Mouse (Mus musculus) heart, embryonic 11.5 days (tissue): Measurements from ENCODE around the gene Adrm1. TPM values are rescaled to one million over a fixed set of nuclear protein-coding genes. Genes with fewer than 3 reads are reported as not detected.
"Not testable (repeated sequence)": the region's sequence is repeated elsewhere in the genome, so short reads cannot be mapped to it uniquely, and the experiment has no call there.

ENCODE experiments used
- ATAC-seq: fragments of 200-750 bp; cut with Nextera tagmentation; replicated peaks from 2 replicates; pipeline ENCODE4 v1.8.0; 2017; ENCODE audit warnings: moderate library complexity; ENCODE audit not compliant: insufficient number of reproducible peaks, low FRiP score, low TSS enrichment
- H3K27ac ChIP-seq: fragments of 300-500 bp; sonication (generic); 2 replicates; pipeline ENCODE4 v1.5.1; 2014; ENCODE audit warnings: mild to moderate bottlenecking, low read depth, low read length
- H3K27me3 ChIP-seq: fragments of 300-500 bp; sonication (generic); 2 replicates; pipeline ENCODE4 v1.6.1; 2014; ENCODE audit warnings: mild to moderate bottlenecking, low read length, mixed read lengths; ENCODE audit not compliant: control insufficient read depth, insufficient read depth
- H3K36me3 ChIP-seq: fragments of 300-500 bp; sonication (generic); 2 replicates; pipeline ENCODE4 v1.6.1; 2014; ENCODE audit warnings: mild to moderate bottlenecking, low read length, moderate library complexity, mixed read lengths; ENCODE audit not compliant: control insufficient read depth, insufficient read depth
- H3K4me1 ChIP-seq: fragments of 300-500 bp; sonication (generic); 2 replicates; pipeline ENCODE4 v1.6.1; 2014; ENCODE audit warnings: low read length; ENCODE audit not compliant: control insufficient read depth, insufficient read depth
- H3K4me2 ChIP-seq: fragments of 300-500 bp; sonication (generic); 2 replicates; pipeline ENCODE4 v1.6.1; 2014; ENCODE audit warnings: mild to moderate bottlenecking, moderate library complexity
- H3K4me3 ChIP-seq: fragments of 300-500 bp; sonication (generic); 2 replicates; pipeline ENCODE4 v1.5.1; 2014; ENCODE audit warnings: low read depth, low read length
- H3K9ac ChIP-seq: fragments of 300-500 bp; sonication (generic); 2 replicates; pipeline ENCODE4 v1.6.1; 2014; ENCODE audit warnings: mild to moderate bottlenecking, low read depth, low read length, moderate library complexity
- H3K9me3 ChIP-seq: fragments of 300-500 bp; sonication (generic); replicated peaks from 2 replicates; pipeline ENCODE4 v1.6.1; 2016; ENCODE audit warnings: low read length; ENCODE audit not compliant: control insufficient read depth
- WGBS: fragments of 180-500 bp; shearing (Covaris S2); extraction: QIAGEN DNeasy Blood & Tissue Kit; methylation state at CpG from one replicate; pipeline ENCODE4 v1.1.7; 2014; ENCODE audit not compliant: insufficient replicate concordance; 5-methylcytosine and 5-hydroxymethylcytosine counted together
- polyA plus RNA-seq: library from polyadenylated mRNA; unstranded; fragments of >200 nt; fragmentation: Nextera tagmentation; extraction: Ambion mirVana; gene quantifications from 2 replicates; pipeline ENCODE4 v1.2.1, GENCODE M21; 2014

Gene Adrm1
- polyA plus RNA-seq, 1 experiment from 2014 or later: 121 TPM

GRCm38 (mm10) chr2:180173163-180173562 is 1.9 kb downstream of the Adrm1 start:
- H3K36me3 ChIP-seq: peaks cover 25% of the 10 kb centered on the region
- 66% methylated on average over 4 of the region's 4 CpGs for WGBS
- peak overlapping the region; percentile 97; the same call in 1 of the 2 replicates for H3K9ac ChIP-seq
- H3K27me3 ChIP-seq: no peaks in the 10 kb centered on the region
- peak overlapping the region; percentile 94 for H3K4me2 ChIP-seq
- H3K27ac ChIP-seq: no peak overlapping the region
- H3K9me3 ChIP-seq: no peaks in the 10 kb centered on the region
- ATAC-seq: no peak
- peaks cover 16% of the 10 kb centered on the region; the same call in 1 of the 2 replicates for H3K4me1 ChIP-seq
- H3K4me3 ChIP-seq: peak overlapping the region; percentile 96; the same call in 1 of the 2 replicates

GRCm38 (mm10) chr2:180173711-180174110 is 2.4 kb downstream of the Adrm1 start:
- H3K9ac ChIP-seq, H3K27ac ChIP-seq, H3K27me3 ChIP-seq, H3K9me3 ChIP-seq, H3K4me3 ChIP-seq, ATAC-seq, H3K4me2 ChIP-seq: not testable (repeated sequence)
- Histone ChIP-seq H3K4me1 (peaks cover 16% of the 10 kb centered on the region; the same call in 1 of the 2 replicates), H3K36me3 (peaks cover 25% of the 10 kb centered on the region)
- 89% methylated on average over 8 of the region's 8 CpGs for WGBS

GRCm38 (mm10) chr2:180174121-180174520 is 2.8 kb downstream of the Adrm1 start:
- no peaks in the 10 kb centered on the region for H3K9me3 ChIP-seq
- no peak overlapping the region for H3K4me2 ChIP-seq
- no peak overlapping the region for H3K4me3 ChIP-seq
- 88% methylated on average over 5 of the region's 5 CpGs for WGBS
- no peaks in the 10 kb centered on the region for H3K27me3 ChIP-seq
- peaks cover 25% of the 10 kb centered on the region for H3K36me3 ChIP-seq
- H3K9ac ChIP-seq: no peak overlapping the region
- no peak overlapping the region for H3K27ac ChIP-seq
- peaks cover 16% of the 10 kb centered on the region; the same call in 1 of the 2 replicates for H3K4me1 ChIP-seq
- no peak for ATAC-seq

GRCm38 (mm10) chr2:180175725-180176124 is 4.4 kb downstream of the Adrm1 start:
- no peak for ATAC-seq
- WGBS: 92% methylated on average over 7 of the region's 7 CpGs

GRCm38 (mm10) chr2:180181542-180181941 is 10.3 kb downstream of the Adrm1 start:
- 86% methylated on average over 9 of the region's 9 CpGs for WGBS

More at GRCm38 (mm10) chr2:180175725-180176124, 4.4 kb downstream of the Adrm1 start:
- no peak overlapping the region for H3K4me2 ChIP-seq
- H3K27ac ChIP-seq: no peak overlapping the region
- H3K4me3 ChIP-seq: no peak overlapping the region
- no peak overlapping the region for H3K9ac ChIP-seq
- no peaks in the 10 kb centered on the region for H3K9me3 ChIP-seq
- H3K27me3 ChIP-seq: no peaks in the 10 kb centered on the region
- peaks cover 13% of the 10 kb centered on the region; the same call in 1 of the 2 replicates for H3K4me1 ChIP-seq
- peaks cover 32% of the 10 kb centered on the region for H3K36me3 ChIP-seq

GRCm38 (mm10) chr2:180184011-180184751 is 12.9 kb downstream of the Adrm1 start:
- Histone ChIP-seq H3K9ac (no peak overlapping the region), H3K36me3 (peaks cover 7% of the 10 kb centered on the region; the same call in 1 of the 2 replicates), H3K4me3 (no peak overlapping the region), H3K4me1 (no peaks in the 10 kb centered on the region), H3K9me3 (no peaks in the 10 kb centered on the region), H3K4me2 (no peak overlapping the region), H3K27ac (no peak overlapping the region), H3K27me3 (no peaks in the 10 kb centered on the region)
- no peak for ATAC-seq
- 87% methylated on average over 24 of the region's 24 CpGs for WGBS

More at GRCm38 (mm10) chr2:180181542-180181941, 10.3 kb downstream of the Adrm1 start:
- Histone ChIP-seq H3K4me3 (no peak overlapping the region), H3K27ac (no peak overlapping the region), H3K9me3 (no peaks in the 10 kb centered on the region), H3K36me3 (peaks cover 17% of the 10 kb centered on the region), H3K4me1 (no peaks in the 10 kb centered on the region), H3K9ac (no peak overlapping the region), H3K27me3 (no peaks in the 10 kb centered on the region), H3K4me2 (no peak overlapping the region)
- ATAC-seq: no peak

GRCm38 (mm10) chr2:180184752-180185109 is 13.4 kb downstream of the Adrm1 start:
- 84% methylated on average over 6 of the region's 6 CpGs for WGBS
- Histone ChIP-seq H3K4me3 (no peak overlapping the region), H3K36me3 (peaks cover 3% of the 10 kb centered on the region; the same call in 1 of the 2 replicates), H3K4me1 (no peaks in the 10 kb centered on the region), H3K9ac (no peak overlapping the region), H3K27ac (no peak overlapping the region), H3K27me3 (no peaks in the 10 kb centered on the region), H3K9me3 (no peaks in the 10 kb centered on the region), H3K4me2 (no peak overlapping the region)
- no peak for ATAC-seq

- WGBS: 89% methylated on average over 14 of the region's 14 CpGs
- ATAC-seq: no peak
- Histone ChIP-seq H3K27ac (no peak overlapping the region), H3K36me3 (no peaks in the 10 kb centered on the region; the same call in 1 of the 2 replicates), H3K4me3 (no peak overlapping the region), H3K9me3 (no peaks in the 10 kb centered on the region), H3K27me3 (no peaks in the 10 kb centered on the region), H3K4me2 (no peak overlapping the region), H3K9ac (no peak overlapping the region), H3K4me1 (no peaks in the 10 kb centered on the region)
Measured at GRCm38 (mm10) chr2:180185686-180186085, 14.4 kb downstream of the Adrm1 start.

GRCm38 (mm10) chr2:180187362-180187761 is 16.1 kb downstream of the Adrm1 start:
- no peak for ATAC-seq
- no peak overlapping the region for H3K4me2 ChIP-seq
- no peaks in the 10 kb centered on the region for H3K9me3 ChIP-seq
- no peak overlapping the region for H3K27ac ChIP-seq
- H3K27me3 ChIP-seq: no peaks in the 10 kb centered on the region
- WGBS: 83% methylated on average over 11 of the region's 11 CpGs
- no peak overlapping the region for H3K4me3 ChIP-seq
- no peak overlapping the region for H3K9ac ChIP-seq
- no peaks in the 10 kb centered on the region for H3K4me1 ChIP-seq
- H3K36me3 ChIP-seq: no peaks in the 10 kb centered on the region; the same call in 1 of the 2 replicates
